Mouse (Mus musculus) liver, embryonic 14.5 days (tissue): ENCODE data around the gene Pdzk1. TPM values are rescaled to one million over a fixed set of nuclear protein-coding genes. Genes with fewer than 3 reads are reported as not detected.

Source experiments
- ATAC-seq: fragments of 200-750 bp; cut with Nextera tagmentation; 2 replicates; pipeline ENCODE4 v1.8.0; 2017; ENCODE audit warnings: moderate number of reproducible peaks, mild to moderate bottlenecking, moderate library complexity; ENCODE audit not compliant: insufficient read depth
- DNase-seq, 3 experiments: peaks; one replicate each; pipeline ENCODE4 v3.0.0-alpha.2; 2012 to 2013; ENCODE audit warnings: low read depth in 3 of 3, low spot score in 3 of 3
- H3K27ac ChIP-seq: fragments of 300-500 bp; sonication (generic); 2 replicates; pipeline ENCODE4 v1.5.1; 2014; ENCODE audit warnings: moderate library complexity, mild to moderate bottlenecking, control low read depth, inconsistent platforms
- H3K27me3 ChIP-seq: fragments of 300-500 bp; sonication (generic); 2 replicates; pipeline ENCODE4 v1.6.1; 2014; ENCODE audit warnings: mild to moderate bottlenecking, low read length, moderate library complexity; ENCODE audit not compliant: control insufficient read depth, insufficient read depth
- H3K36me3 ChIP-seq: fragments of 300-500 bp; sonication (generic); replicated peaks from 2 replicates; pipeline ENCODE4 v1.6.1; 2014; ENCODE audit warnings: low read depth; ENCODE audit not compliant: control insufficient read depth, insufficient read depth
- H3K4me1 ChIP-seq, 2 experiments: fragments of 200-500 bp in 1 of 2; fragments of 300-500 bp in 1 of 2; sonication (generic) in 1 of 2; replicated peaks; 2 replicates each; pipeline ENCODE4 v1.6.1; 2012 to 2014; ENCODE audit warnings: antibody characterized with exemption in 1 of 2, inconsistent platforms in 1 of 2, low read length in 1 of 2; ENCODE audit not compliant: control insufficient read depth in 2 of 2, insufficient read depth in 2 of 2
- H3K4me2 ChIP-seq: fragments of 300-500 bp; sonication (generic); 2 replicates; pipeline ENCODE4 v1.6.1; 2014; ENCODE audit warnings: low read depth, mild to moderate bottlenecking, control low read depth, moderate library complexity
- H3K4me3 ChIP-seq, 2 experiments: fragments of 200-500 bp in 1 of 2; fragments of 300-500 bp in 1 of 2; sonication (generic) in 1 of 2; 2 replicates each; pipeline ENCODE4 v1.5.1; 2012 to 2014; ENCODE audit warnings: low read depth in 2 of 2, low read length in 2 of 2, mild to moderate bottlenecking in 2 of 2, control low read depth in 1 of 2, inconsistent platforms in 1 of 2, moderate library complexity in 1 of 2; ENCODE audit not compliant: insufficient read depth in 1 of 2
- H3K9ac ChIP-seq: fragments of 300-500 bp; sonication (generic); replicated peaks from 2 replicates; pipeline ENCODE4 v1.6.1; 2014; ENCODE audit warnings: mild to moderate bottlenecking, control low read depth, moderate library complexity
- H3K9me3 ChIP-seq: fragments of 300-500 bp; sonication (generic); 2 replicates; pipeline ENCODE4 v1.6.1; 2016; ENCODE audit warnings: low read length, mixed read lengths; ENCODE audit not compliant: control insufficient read depth
- CTCF ChIP-seq: IDR thresholded peaks from 2 replicates; pipeline ENCODE4 v1.5.1; 2016; ENCODE audit warnings: antibody characterized with exemption, low read depth, control low read depth
- EP300 ChIP-seq: IDR thresholded peaks from 2 replicates; pipeline ENCODE4 v1.6.1; 2016; ENCODE audit warnings: antibody characterized with exemption, low read depth
- WGBS: fragments of 180-500 bp; shearing (Covaris S2); extraction: QIAGEN DNeasy Blood & Tissue Kit; methylation state at CpG from one replicate; pipeline ENCODE4 v1.1.7; 2014; ENCODE audit not compliant: insufficient replicate concordance; 5-methylcytosine and 5-hydroxymethylcytosine counted together
- polyA plus RNA-seq, 2 experiments: library from polyadenylated mRNA; depleted of rRNA in 1 of 2; stranded (reverse) in 1 of 2; unstranded in 1 of 2; fragments of >200 nt; fragmentation: Nextera tagmentation in 1 of 2; extraction: Ambion mirVana in 1 of 2; gene quantifications; 2 replicates each; pipeline versions ENCODE4 v1.2.1 to v1.2.3; 2012 to 2014

The Pdzk1 gene
- polyA plus RNA-seq, 2 experiments, result 6.3 to 11.4 TPM

DNA sequence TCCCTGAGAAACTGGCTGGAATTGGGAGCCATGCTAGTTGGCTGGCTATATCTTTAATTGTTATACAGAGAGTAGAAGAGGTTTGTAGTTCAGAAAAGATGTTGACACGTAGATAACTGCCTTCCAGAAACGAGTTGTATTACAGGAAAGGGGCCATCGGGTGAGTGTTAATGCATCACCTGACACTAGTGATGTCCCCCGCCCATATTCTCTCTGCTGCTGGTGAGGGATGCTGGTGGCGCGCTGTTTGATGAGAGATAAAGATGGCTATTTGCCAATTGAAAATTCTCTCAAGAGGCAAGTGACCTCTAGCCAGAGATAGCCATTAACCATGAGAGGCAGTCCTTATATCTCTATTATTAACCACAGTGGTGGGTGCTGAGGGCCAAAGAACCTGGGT is 23.5 kb downstream of the Pdzk1 start:
- H3K9me3 ChIP-seq, result no peaks in the 10 kb centered on the region
- no peak for TF ChIP-seq EP300
- TF ChIP-seq CTCF, result no peak
- no peak overlapping the region for H3K4me2 ChIP-seq
- H3K36me3 ChIP-seq, result no peaks in the 10 kb centered on the region
- DNase-seq, result no peak
- peaks cover 0 to 5% of the 10 kb centered on the region in 2 experiments; a peak in 2 of 4 replicates for H3K4me1 ChIP-seq
- no peak overlapping the region for H3K4me3 ChIP-seq
- no peak for ATAC-seq
- 45% methylated on average over 6 of the region's 6 CpGs for WGBS
- H3K27me3 ChIP-seq, result no peaks in the 10 kb centered on the region
- H3K27ac ChIP-seq, result no peak overlapping the region
- H3K9ac ChIP-seq, result no peak overlapping the region

DNA sequence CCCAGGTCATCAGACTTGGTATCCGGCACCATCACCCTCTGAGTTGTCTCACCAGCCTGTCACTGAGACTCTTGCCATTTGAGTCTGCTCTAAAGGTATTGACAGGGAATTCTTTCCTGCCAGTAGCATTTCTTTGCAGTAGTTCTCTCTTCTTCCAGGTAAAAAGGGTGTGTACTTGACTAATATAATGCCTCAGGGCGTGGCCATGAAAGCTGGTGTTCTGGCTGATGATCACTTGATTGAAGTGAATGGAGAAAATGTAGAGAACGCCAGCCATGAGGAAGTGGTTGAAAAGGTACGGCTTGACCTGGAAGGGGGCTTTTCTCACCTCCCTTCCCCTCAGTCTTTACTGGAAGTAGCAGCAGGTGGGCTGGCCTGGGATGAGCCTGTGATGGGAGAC is 25.3 kb downstream of the Pdzk1 start:
- Histone ChIP-seq H3K36me3 (no peaks in the 10 kb centered on the region), H3K4me3 (no peak overlapping the region), H3K9ac (no peak overlapping the region), H3K27me3 (no peaks in the 10 kb centered on the region), H3K27ac (no peak overlapping the region), H3K9me3 (no peaks in the 10 kb centered on the region), H3K4me1 (no peaks in the 10 kb centered on the region), H3K4me2 (no peak overlapping the region)
- TF ChIP-seq EP300 (no peak), CTCF (no peak)
- ATAC-seq (no peak), DNase-seq (no peak)
- WGBS, result 64% methylated on average over 4 of the region's 4 CpGs

DNA sequence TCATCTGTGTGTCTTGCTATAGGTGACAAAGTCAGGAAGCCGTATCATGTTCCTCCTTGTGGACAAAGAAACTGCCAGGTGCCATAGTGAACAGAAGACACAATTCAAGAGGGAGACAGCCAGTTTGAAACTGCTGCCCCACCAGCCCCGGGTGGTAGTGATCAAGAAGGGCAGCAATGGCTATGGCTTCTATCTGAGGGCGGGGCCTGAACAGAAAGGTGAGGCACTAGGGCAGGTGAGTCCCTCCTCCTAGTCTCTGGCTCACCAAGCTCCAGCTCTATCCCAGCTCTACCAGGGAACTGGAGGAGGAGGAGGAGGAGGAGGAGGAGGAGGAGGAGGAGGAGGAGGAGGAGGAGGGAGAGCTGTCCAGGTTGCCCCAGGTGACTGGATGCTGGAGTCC is 26.7 kb downstream of the Pdzk1 start:
- TF ChIP-seq EP300 (no peak), CTCF (no peak)
- no peak for ATAC-seq
- H3K27ac ChIP-seq, result no peak overlapping the region
- whole genome bisulfite sequencing, result 60% methylated on average over 3 of the region's 3 CpGs
- H3K4me1 ChIP-seq, result no peaks in the 10 kb centered on the region
- no peak overlapping the region for H3K4me2 ChIP-seq
- no peaks in the 10 kb centered on the region for H3K9me3 ChIP-seq
- no peak overlapping the region for H3K9ac ChIP-seq
- H3K4me3 ChIP-seq, result no peak overlapping the region
- H3K36me3 ChIP-seq, result no peaks in the 10 kb centered on the region
- no peak for DNase-seq
- H3K27me3 ChIP-seq, result no peaks in the 10 kb centered on the region

DNA sequence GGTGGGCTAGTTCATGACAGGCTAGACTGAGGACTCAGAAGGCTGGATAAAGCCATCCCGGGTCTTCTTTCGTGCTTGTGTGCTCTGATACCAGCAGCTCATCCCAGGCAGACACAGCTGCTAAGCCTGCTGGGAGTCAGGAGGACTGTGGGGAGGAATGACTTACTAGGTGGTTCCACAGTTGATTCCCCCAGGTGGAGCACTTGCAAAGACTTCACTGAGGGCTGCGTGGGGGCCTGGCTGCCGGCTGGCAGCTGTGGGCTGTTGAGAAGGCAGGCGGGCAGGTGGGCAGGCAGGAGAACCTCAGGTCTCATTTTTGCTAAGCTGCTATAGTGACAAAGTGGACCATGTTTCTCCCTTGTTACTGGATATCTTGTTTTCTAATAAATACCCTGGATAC is 31.4 kb downstream of the Pdzk1 start:
- Histone ChIP-seq H3K27me3 (no peaks in the 10 kb centered on the region), H3K9me3 (no peaks in the 10 kb centered on the region), H3K4me3 (no peak overlapping the region), H3K36me3 (no peaks in the 10 kb centered on the region), H3K4me2 (no peak overlapping the region), H3K4me1 (no peaks in the 10 kb centered on the region), H3K27ac (no peak overlapping the region), H3K9ac (no peak overlapping the region)
- DNase-seq (no peak), ATAC-seq (no peak)
- no peak for TF ChIP-seq CTCF
- TF ChIP-seq EP300, result no peak
- 74% methylated on average over 5 of the region's 5 CpGs for WGBS

DNA sequence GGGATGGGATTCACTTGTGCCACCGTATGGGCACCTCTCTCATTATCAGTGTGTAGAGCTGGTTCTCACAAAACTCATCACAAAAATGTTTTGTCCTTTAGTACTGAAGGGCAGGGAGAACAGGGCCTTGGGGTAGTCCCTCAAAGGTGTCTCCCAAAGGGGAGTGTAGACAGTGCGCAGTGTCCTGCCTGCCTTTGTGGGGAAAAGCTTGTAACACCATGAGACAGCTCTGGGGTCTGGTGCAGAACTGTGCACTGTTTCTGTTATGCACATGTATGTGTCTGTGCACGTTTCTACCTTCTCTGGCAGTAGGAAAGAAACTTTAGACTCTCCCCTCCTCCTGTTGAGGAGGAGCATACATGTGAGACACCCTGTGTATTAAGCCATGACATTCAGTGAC is 38.8 kb downstream of the Pdzk1 start:
- Histone ChIP-seq H3K9me3 (no peaks in the 10 kb centered on the region), H3K36me3 (peaks cover 17% of the 10 kb centered on the region), H3K4me3 (no peak overlapping the region), H3K27ac (no peak overlapping the region), H3K4me2 (no peak overlapping the region), H3K27me3 (no peaks in the 10 kb centered on the region), H3K4me1 (no peaks in the 10 kb centered on the region), H3K9ac (no peak overlapping the region)
- no peak for DNase-seq
- TF ChIP-seq CTCF (no peak), EP300 (no peak)
- 78% methylated on average over 3 of the region's 3 CpGs for WGBS
- no peak for ATAC-seq
